Mouse (Mus musculus) embryonic fibroblast, embryonic 13.5 days (primary cell): ENCODE measurements around the gene Anks1.

Experiments used
- CTCF ChIP-seq: IDR thresholded peaks from 2 replicates; pipeline ENCODE4 v1.5.1; 2011; ENCODE audit warnings: mild to moderate bottlenecking, control low read depth, low read length, moderate library complexity, borderline replicate concordance; ENCODE audit not compliant: insufficient read depth
- POLR2A ChIP-seq: IDR thresholded peaks from 2 replicates; pipeline ENCODE4 v1.6.1; 2011; ENCODE audit warnings: low read depth, mild to moderate bottlenecking, control low read depth, low read length, moderate library complexity

GRCm38 (mm10) chr17:27930291-27930690, 21.2 kb downstream of the Anks1 start:
- TF ChIP-seq POLR2A = no peak
- no peak for TF ChIP-seq CTCF
